Mouse (Mus musculus) CH12.LX (cell line): ENCODE measurements at regions not wholly inside any gene's neighbourhood (a gene's known extent, or its start where the extent isn't known, plus 50 kb on each side); places are given as distances from the start of the nearest gene placed in this dataset.
A peak's percentile ranks its signal among the peaks of the same experiment; 100 is the strongest.

Experiments used
- DNase-seq: peaks from one replicate; pipeline ENCODE4 v3.0.0-alpha.2; 2013; ENCODE audit errors: extremely low read depth
- H3K27ac ChIP-seq: 2 replicates; pipeline ENCODE4 v1.5.1; 2012; ENCODE audit warnings: low read depth, mild to moderate bottlenecking, control low read depth, moderate library complexity; ENCODE audit not compliant: insufficient read depth
- H3K27me3 ChIP-seq: replicated peaks from 2 replicates; pipeline ENCODE3; 2012; ENCODE audit warnings: inconsistent platforms
- H3K36me3 ChIP-seq, 2 experiments: replicated peaks in 1 of 2; 2 replicates each; pipeline versions ENCODE3 to v1.6.1; 2012; ENCODE audit warnings: inconsistent platforms in 1 of 2, low read length in 1 of 2, mild to moderate bottlenecking in 1 of 2, mixed read lengths in 1 of 2, moderate library complexity in 1 of 2; ENCODE audit not compliant: control insufficient read depth in 1 of 2, insufficient read depth in 1 of 2
- H3K4me1 ChIP-seq, 2 experiments: 2 replicates each; pipeline ENCODE4 v1.6.1; 2012; ENCODE audit warnings: inconsistent platforms in 1 of 2, moderate library complexity in 1 of 2; ENCODE audit not compliant: insufficient read depth in 2 of 2, control insufficient read depth in 1 of 2
- H3K4me2 ChIP-seq: 2 replicates; pipeline ENCODE4 v1.6.1; 2012; ENCODE audit warnings: low read depth, mild to moderate bottlenecking, control low read depth; ENCODE audit not compliant: poor library complexity, insufficient read depth, severe bottlenecking
- H3K4me3 ChIP-seq, 3 experiments: fragments of 150-350 bp in 1 of 3; sonication (generic) in 1 of 3; replicated peaks in 1 of 3; 2 replicates each; pipeline versions ENCODE3 to v1.5.1; 2011 to 2012; ENCODE audit warnings: low read depth in 2 of 3, low read length in 2 of 3, mild to moderate bottlenecking in 2 of 3, moderate library complexity in 2 of 3, control low read depth in 1 of 3, improper control_type of control experiment in 1 of 3, inconsistent platforms in 1 of 3, mixed read lengths in 1 of 3; ENCODE audit not compliant: poor library complexity in 1 of 3
- H3K79me2 ChIP-seq: replicated peaks from 2 replicates; pipeline ENCODE4 v1.6.1; 2012; ENCODE audit warnings: mild to moderate bottlenecking, moderate library complexity; ENCODE audit not compliant: control insufficient read depth, poor library complexity, insufficient read depth, severe bottlenecking; ENCODE audit errors: extremely low read depth
- H3K9ac ChIP-seq: 2 replicates; pipeline ENCODE4 v1.6.1; 2012; ENCODE audit warnings: low read depth, mild to moderate bottlenecking, control low read depth, moderate library complexity; ENCODE audit not compliant: insufficient read depth
- H3K9me3 ChIP-seq: replicated peaks from 2 replicates; pipeline ENCODE3; 2012; ENCODE audit warnings: low read length, inconsistent platforms, mixed read lengths
- BHLHE40 ChIP-seq: IDR thresholded peaks from 2 replicates; pipeline ENCODE4 v1.6.1; 2011; ENCODE audit warnings: mild to moderate bottlenecking, low read depth, low read length, improper control_type of control experiment
- CHD1 ChIP-seq: IDR thresholded peaks from 2 replicates; pipeline ENCODE4 v1.6.1; 2012; ENCODE audit warnings: low read depth, low read length, improper control_type of control experiment, inconsistent platforms
- EP300 ChIP-seq: IDR thresholded peaks from 2 replicates; pipeline ENCODE4 v1.6.1; 2011; ENCODE audit warnings: low read length, improper control_type of control experiment
- ETS1 ChIP-seq: conservative IDR thresholded peaks from 2 replicates; pipeline ENCODE4 v1.6.1; 2012; ENCODE audit warnings: low read depth, mild to moderate bottlenecking, inconsistent platforms, low read length, improper control_type of control experiment, moderate library complexity
- GABPA ChIP-seq: IDR thresholded peaks from 2 replicates; pipeline ENCODE4 v1.6.1; 2012; ENCODE audit warnings: low read depth, low read length, improper control_type of control experiment, inconsistent platforms; ENCODE audit not compliant: insufficient replicate concordance
- MAFK ChIP-seq: IDR thresholded peaks from 2 replicates; pipeline ENCODE4 v1.6.1; 2011; ENCODE audit warnings: low read length, improper control_type of control experiment; ENCODE audit not compliant: insufficient replicate concordance
- MAZ ChIP-seq: IDR thresholded peaks from 2 replicates; pipeline ENCODE4 v1.6.1; 2012; ENCODE audit warnings: low read depth, mild to moderate bottlenecking, inconsistent platforms, low read length, improper control_type of control experiment, moderate library complexity
- MEF2A ChIP-seq: IDR thresholded peaks from 2 replicates; pipeline ENCODE4 v1.6.1; 2014; ENCODE audit warnings: low read depth, mild to moderate bottlenecking, inconsistent platforms, low read length, improper control_type of control experiment, borderline replicate concordance
- MXI1 ChIP-seq: IDR thresholded peaks from 2 replicates; pipeline ENCODE4 v1.6.1; 2011; ENCODE audit warnings: mild to moderate bottlenecking, low read depth, low read length, improper control_type of control experiment
- MYC ChIP-seq: IDR thresholded peaks from 2 replicates; pipeline ENCODE4 v1.6.1; 2011; ENCODE audit warnings: low read depth, mild to moderate bottlenecking, improper control_type of control experiment, low read length
- NELFE ChIP-seq: IDR thresholded peaks from 2 replicates; pipeline ENCODE4 v1.6.1; 2011; ENCODE audit warnings: low read depth, low read length, improper control_type of control experiment
- NRF1 ChIP-seq: IDR thresholded peaks from 2 replicates; pipeline ENCODE4 v1.6.1; 2014; ENCODE audit warnings: low read depth, mild to moderate bottlenecking, inconsistent platforms, low read length, improper control_type of control experiment, moderate library complexity
- POLR2A ChIP-seq: IDR thresholded peaks from 2 replicates; pipeline ENCODE4 v1.6.1; 2011; ENCODE audit warnings: low read depth, mild to moderate bottlenecking, improper control_type of control experiment, low read length
- RCOR1 ChIP-seq: conservative IDR thresholded peaks from 2 replicates; pipeline ENCODE4 v1.6.1; 2012; ENCODE audit warnings: low read depth, mild to moderate bottlenecking, inconsistent platforms, low read length, improper control_type of control experiment
- SIN3A ChIP-seq: IDR thresholded peaks from 2 replicates; pipeline ENCODE4 v1.6.1; 2012; ENCODE audit warnings: low read length, improper control_type of control experiment, inconsistent platforms
- SMC3 ChIP-seq: IDR thresholded peaks from 2 replicates; pipeline ENCODE4 v1.6.1; 2011; ENCODE audit warnings: low read depth, low read length, improper control_type of control experiment
- TCF12 ChIP-seq: IDR thresholded peaks from 2 replicates; pipeline ENCODE4 v1.6.1; 2014; ENCODE audit warnings: low read depth, mild to moderate bottlenecking, inconsistent platforms, low read length, improper control_type of control experiment
- USF1 ChIP-seq: IDR thresholded peaks from 2 replicates; pipeline ENCODE4 v1.6.1; 2014; ENCODE audit warnings: low read depth, mild to moderate bottlenecking, inconsistent platforms, low read length, improper control_type of control experiment
- USF2 ChIP-seq: conservative IDR thresholded peaks from 2 replicates; pipeline ENCODE4 v1.6.1; 2011; ENCODE audit warnings: low read depth, low read length, improper control_type of control experiment
- ZC3H11A ChIP-seq: IDR thresholded peaks from 2 replicates; pipeline ENCODE4 v1.6.1; 2012; ENCODE audit warnings: low read depth, mild to moderate bottlenecking, inconsistent platforms, low read length, improper control_type of control experiment
- ZKSCAN1 ChIP-seq: IDR thresholded peaks from 2 replicates; pipeline ENCODE4 v1.6.1; 2012; ENCODE audit warnings: low read depth, inconsistent platforms, low read length, improper control_type of control experiment, borderline replicate concordance
- dilution Hi-C: fragments of 300-500 bp; cut with MboI; formaldehyde crosslinking; loops from 2 replicates; pipeline ENCODE4 v1.14.3; 2020; ENCODE audit warnings: low sequenced_read_pairs; ENCODE audit not compliant: extremely low pct_unique_long_range_greater_than_20kb, extremely low pct_ligation_motif_present
- in situ Hi-C: fragments of 300-500 bp; cut with MboI; formaldehyde crosslinking; loops from 3 replicates; pipeline ENCODE4 v1.14.3; 2019; ENCODE audit warnings: low sequenced_read_pairs, low pct_ligation_motif_present, low pct_unique_long_range_greater_than_20kb, mixed read lengths

DNA sequence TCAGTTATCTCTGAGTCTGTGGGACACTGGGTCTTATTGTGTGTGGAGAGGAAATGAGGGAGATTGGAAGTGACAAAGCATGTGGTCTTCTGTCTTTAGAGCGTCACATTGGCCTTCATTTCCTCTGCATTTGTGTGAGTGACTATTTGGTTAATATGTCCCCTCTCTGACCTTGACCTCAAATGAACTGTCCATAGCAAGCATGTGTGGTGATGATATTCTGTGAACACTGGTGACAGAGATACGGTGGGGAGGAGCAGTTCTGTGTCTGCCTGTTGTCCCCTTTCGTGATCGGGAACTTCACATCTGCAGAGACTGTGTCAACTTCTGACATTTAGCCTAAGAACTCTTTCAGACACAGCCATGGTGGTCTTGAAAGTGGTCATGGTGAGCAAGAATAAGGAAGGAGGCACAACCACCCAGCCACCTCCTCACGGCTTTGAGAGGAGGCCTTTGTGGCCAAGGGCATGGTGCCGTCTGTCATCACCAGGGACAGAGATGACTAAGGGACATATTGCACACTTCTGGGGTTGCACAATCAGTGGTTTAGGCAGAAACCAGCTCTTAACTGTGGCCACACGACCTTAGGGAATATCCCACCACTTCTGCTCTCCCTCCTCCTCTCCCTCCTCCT, 79.2 kb upstream of the Sulf2 start:
- peak; percentile 6 for DNase-seq
- Histone ChIP-seq H3K36me3 (no peaks in the 10 kb centered on the region), H3K9me3 (peaks cover 4% of the 10 kb centered on the region), H3K27me3 (peaks cover 21% of the 10 kb centered on the region), H3K4me1 (no peaks in the 10 kb centered on the region; a peak in 1 of 4 replicates), H3K4me2 (no peak overlapping the region), H3K4me3 (no peak overlapping the region), H3K27ac (no peak overlapping the region), H3K9ac (no peak overlapping the region), H3K79me2 (no peaks in the 10 kb centered on the region)
- in situ Hi-C loops (no loop called here), dilution Hi-C loops (no loop called here)
- no peak for TF ChIP-seq MEF2A
- 0 out of 2 replicates have a peak, but pooled peaks have one; percentile 25 for TF ChIP-seq BHLHE40
- TF ChIP-seq ETS1: no peak

- no peak for DNase-seq
- Histone ChIP-seq H3K27ac (no peak overlapping the region), H3K27me3 (peaks cover 20% of the 10 kb centered on the region), H3K79me2 (no peaks in the 10 kb centered on the region), H3K4me3 (no peak overlapping the region), H3K9me3 (no peaks in the 10 kb centered on the region), H3K4me2 (no peak overlapping the region), H3K9ac (no peak overlapping the region), H3K36me3 (no peaks in the 10 kb centered on the region), H3K4me1 (no peaks in the 10 kb centered on the region)
- dilution Hi-C loops (no loop called here), in situ Hi-C loops (no loop called here)
- TF ChIP-seq MEF2A (no peak), GABPA (no peak), SIN3A (no peak), MAFK (no peak), MYC (no peak), ZC3H11A (no peak), NELFE (no peak), TCF12 (no peak), ZKSCAN1 (no peak), MXI1 (no peak), POLR2A (no peak), CHD1 (no peak), EP300 (no peak), NRF1 (no peak), USF2 (no peak), RCOR1 (no peak), USF1 (no peak), SMC3 (no peak), MAZ (no peak)
Measured at GRCm38 (mm10) chr2:166233246-166233645, 77.8 kb upstream of the Sulf2 start.
